Mouse (Mus musculus): ENCODE measurements around the gene Aven.

The Aven gene

DNA sequence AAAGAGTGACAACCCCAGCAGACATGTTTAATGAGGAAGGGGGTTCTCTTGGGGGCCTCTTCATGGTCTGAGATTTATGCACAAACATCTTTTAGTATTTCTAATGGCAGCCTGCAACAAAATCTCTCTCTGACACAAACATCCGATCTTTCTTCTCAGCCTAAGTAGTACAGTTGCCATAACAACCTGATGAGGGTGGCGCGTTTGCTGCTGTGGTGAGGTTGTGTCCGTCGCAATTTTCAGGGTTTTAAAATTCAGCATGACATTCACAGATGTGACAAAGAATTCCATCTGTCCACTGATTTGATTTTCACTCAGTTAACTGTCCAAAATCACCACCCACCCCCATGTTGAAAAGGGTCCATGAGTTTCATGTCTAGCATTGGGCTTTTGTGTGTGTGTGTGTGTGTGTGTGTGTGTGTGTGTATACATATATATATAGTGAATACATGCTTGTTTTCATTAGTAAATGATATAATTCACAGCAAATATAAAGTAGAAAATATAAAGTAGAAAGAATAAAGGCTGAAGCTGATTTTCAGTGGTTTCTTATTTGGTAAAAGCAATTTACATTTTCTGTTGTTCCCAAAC is 49.0 kb downstream of the Aven start:
- in situ Hi-C loops (cut with MboI, MseI) = no loop called here

DNA sequence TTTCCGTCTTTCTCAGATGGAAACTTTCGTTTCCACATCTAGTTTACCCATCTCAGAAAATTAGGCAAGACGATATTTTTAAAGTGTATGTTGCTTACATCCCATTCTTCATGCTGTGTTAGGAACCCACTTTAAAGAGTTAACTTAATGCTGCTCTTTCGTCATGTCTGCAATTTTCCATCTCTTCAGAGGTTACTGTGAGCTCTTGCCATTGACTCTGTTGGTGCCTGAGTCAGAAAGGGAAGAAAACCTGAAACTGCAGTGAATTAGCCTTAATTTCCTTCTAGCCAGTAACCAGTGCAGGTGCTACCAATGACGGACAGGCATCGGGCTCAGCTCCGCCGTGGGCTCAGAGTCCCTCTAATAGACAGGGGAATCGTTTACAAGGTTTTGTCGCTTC is 63.8 kb downstream of the Aven start:
- in situ Hi-C loops (cut with MboI, MseI) = no loop called here

DNA sequence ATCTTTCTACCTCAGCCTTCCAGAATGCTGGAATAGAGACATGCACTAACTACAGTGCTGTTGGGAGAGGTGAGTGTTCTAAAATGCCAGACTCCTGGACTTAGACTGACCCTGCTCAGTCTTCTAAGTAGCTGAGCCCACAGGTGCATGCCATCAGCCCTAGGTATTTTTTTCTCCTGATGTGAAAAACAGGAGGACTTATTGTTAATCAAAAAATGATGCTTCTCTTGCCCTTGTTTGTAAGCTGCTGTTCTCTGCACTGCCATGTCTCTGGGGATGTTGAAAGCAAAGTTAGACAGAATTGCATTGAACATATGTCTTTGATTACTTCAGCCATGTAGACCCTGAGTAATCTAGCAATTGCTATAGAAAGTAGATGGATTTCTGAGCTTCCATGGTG is 64.7 kb downstream of the Aven start:
- in situ Hi-C loops (cut with MboI, MseI) = no loop called here

DNA sequence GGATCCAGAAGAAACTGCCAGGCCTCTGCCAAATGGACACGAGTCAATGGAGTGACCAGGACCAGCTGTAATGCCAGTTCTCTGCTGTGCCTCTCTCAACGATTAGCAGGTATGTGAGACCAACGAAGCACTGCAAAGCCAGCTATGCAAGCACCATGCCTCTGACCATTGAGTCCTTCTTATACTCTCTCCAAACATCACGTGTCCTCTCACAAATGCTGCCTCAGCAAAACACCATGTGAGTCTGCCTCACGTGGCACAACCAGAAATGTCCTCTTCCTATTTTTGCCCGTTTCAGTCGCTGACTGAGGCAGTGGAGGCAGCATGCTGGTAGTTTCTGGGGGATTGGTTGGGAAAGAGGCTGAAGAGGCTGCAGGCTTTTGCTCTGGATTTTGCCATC is 68.8 kb downstream of the Aven start:
- in situ Hi-C loops (cut with MboI, MseI) = no loop called here

DNA sequence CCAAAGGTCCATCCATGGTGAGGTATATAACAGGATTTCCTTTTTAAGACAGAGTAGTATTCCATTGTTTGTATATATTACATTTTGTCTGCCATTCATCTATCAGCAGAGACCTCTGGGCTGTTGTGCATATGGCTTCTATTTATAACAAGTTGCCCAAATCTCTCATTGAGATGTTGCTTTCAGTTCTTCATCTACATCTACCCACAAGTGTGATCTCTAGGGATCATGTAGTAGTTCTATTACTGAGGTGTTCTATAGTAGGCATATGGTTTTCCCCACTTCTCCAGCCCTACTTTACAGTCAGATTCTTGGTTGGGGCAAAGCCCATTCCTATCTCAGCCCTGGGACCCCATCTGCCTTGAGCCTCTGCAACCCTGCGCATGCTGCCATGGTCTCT is 72.3 kb downstream of the Aven start:
- in situ Hi-C loops (cut with MboI, MseI) = no loop called here

DNA sequence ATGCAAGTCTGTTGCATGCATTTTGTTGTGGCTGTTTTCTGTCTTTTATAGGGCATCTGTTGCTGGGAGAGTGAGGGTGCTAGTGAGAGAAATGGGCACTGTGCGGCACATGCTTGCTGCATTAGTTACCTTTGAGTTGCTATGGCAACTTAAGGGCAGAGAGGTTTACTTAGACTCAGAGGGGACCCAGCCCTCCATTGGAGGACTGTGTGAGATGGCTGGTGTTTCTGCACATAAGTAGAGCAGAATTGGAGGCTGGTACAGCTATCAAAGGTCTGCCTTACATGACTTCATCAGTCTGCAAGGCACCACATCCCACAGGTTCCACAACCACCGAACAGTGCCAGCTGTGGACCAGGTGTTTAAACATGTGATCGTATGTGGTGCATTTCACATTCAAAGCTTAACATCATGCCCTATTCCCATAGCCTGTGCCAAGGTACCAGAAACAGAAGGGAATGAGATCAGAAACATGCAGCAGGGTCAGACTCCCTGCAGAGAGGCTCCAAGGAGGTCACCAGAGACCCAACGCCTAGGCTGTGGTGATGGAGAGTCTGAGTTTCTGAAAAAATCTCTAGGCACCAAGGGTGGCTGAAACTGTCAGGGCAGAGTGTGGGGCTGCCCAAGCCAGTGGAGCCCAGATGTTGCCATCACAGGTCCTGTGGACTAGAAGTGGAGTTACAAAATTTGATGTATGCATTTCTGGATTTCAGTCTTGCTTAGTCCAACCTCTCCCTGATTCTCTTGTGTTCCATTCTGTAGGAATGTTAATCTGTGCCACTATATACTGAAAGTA is 73.7 kb downstream of the Aven start:
- in situ Hi-C loops (cut with MboI, MseI) = no loop called here

DNA sequence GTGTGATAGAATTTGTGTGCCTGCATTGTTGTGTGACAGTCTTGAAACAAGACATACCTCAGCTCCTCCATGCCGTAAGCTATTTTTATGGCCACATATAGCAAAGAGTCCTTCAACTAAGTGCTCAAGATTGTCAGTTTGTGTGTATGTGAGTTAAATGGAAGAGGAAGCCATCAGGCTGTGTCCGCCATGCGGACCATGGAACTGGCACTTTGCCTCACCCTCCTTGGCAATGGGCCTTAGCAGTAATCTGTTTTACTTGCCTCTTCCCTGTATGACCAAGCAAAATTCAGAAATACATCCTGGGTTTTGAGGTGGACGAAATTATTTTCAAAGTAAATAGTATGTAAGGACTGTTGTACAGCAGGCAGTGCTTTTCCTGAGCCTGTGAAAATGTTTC is 75.0 kb downstream of the Aven start:
- in situ Hi-C loops (cut with MboI, MseI) = no loop called here

DNA sequence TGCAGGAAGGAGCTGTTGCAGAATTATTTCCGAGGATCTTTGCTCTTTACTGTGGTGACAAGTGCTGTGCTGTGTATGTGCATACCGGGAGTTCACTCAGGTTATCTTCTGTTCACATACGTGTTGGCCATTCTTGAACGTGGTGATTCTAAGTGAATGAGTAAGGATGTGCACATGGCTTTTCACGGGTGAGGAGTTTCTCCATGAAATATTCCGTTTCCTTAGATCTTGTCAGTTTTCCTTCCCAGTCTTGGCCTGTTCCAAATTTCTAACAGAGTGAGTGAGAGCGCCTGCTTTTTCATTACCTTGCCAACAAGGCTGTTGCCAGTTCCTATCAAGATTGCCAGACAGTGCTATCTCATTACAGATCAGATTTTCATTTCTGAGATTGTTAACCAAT is 98.2 kb downstream of the Aven start:
- in situ Hi-C loops (cut with MboI, MseI) = no loop called here

DNA sequence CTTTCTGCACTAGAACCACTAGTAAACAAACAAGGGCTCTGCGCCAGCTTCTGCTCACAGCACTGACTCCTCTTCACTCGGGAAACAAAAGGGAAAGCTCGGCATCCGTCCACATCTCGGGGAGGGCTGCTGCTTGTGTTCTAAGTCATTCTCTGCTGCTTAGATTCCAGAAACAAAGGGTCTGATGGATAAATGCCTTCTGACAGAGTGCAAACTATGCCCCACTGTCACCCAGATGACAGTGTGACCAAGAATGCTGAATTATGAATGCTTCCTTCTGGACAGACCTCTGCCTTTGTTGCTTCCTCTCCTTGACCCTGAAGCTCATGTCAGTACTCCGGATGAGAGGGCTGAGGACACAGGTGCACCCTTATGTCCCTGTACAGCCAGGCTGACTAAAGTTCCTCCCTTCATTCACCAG is 98.7 kb downstream of the Aven start:
- in situ Hi-C loops (cut with MboI, MseI) = no loop called here

DNA sequence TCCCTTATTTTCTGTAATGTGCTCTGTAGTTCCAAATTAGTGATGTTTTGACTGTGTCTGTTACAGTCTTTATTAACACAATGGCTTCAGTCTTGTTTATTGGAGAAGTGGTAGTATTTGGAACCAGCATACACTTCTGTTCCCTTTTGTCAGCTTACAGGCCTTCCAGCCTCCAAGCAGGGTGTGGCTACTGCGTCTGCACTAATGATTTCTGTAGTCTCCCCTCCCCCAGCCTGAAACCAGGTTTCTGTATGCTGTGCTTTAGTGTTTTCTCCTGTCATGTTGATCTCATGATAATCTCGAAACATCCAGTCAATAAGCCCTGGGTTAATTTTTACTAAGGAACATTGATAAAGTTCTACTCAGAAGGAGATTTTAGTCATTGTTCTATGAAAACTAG is 100.6 kb downstream of the Aven start:
- in situ Hi-C loops (cut with MboI, MseI) = no loop called here

DNA sequence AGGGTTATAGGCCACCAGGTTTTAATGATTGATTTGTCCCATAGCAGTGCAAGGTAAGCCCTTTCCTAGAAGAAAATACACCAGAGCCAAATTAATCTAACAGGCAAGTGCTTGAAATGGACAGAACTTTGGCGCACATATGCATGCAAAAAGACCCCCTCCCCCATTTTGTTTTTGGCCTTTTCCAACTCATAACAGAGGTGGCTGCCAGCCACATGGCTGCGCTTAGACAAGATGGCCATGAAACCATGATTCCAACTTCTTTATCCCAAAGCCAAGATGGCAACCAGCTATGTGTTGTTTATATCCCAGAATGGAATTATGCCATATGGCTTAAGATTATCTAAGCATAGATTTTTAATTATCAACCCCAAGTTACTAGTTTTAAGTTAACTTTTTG is 101.0 kb downstream of the Aven start:
- in situ Hi-C loops (cut with MboI, MseI) = no loop called here

DNA sequence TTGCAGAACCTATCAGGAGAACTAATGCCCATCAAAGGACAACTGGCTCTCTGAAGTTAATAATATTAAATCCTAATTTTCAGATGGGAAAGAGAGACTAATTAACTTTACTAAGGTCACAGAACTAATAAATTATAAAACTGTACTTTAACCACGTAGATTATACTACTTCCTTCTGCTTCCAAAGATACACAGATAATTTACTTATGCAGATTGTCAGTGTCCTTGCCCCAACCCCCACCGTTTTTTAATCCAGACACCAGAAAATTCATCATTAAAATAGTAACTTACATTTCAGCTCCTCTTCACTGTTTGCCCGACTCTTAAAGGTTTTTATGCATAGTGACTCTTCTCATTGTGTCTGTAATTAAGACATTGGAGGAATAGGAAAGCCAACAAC is 103.0 kb downstream of the Aven start:
- in situ Hi-C loops (cut with MboI, MseI) = no loop called here

DNA sequence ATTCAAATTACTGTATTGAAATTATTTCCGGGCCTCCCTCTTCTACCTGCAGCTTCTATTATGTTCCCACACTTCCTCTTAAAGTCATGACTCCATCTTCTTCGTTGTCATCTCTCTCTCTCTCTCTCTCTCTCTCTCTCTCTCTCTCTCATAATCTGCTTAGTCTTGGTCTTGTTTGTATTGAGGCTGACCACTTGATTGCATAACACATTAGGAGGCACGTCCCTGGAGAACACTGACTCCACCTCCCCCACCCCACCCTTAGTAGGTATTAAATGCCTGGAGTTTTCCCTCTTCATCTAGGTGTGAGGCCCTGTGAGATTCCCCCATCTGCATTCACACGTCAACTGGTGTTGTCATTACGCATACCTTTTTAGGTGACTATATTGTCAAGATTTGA is 103.7 kb downstream of the Aven start:
- in situ Hi-C loops (cut with MboI, MseI) = no loop called here

DNA sequence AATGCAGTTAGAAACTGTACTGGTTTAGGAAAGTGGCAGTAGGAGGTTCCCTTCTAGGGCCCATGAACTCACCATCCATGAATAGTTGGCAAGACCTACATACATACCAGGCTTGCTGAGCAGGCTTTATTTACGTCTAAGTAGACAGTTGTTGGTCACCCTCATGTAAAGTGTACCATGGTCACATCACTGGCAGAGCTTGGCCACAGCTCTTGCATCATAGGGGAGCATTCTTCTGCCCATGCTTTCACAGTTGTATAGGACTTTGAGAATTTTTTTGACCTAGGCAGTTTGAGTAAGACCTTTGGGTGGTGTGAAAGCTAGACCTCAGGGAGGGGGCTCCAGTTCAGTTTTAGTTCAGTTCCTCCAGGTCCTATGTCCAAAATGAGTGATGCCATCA is 104.3 kb downstream of the Aven start:
- in situ Hi-C loops (cut with MboI, MseI) = no loop called here

DNA sequence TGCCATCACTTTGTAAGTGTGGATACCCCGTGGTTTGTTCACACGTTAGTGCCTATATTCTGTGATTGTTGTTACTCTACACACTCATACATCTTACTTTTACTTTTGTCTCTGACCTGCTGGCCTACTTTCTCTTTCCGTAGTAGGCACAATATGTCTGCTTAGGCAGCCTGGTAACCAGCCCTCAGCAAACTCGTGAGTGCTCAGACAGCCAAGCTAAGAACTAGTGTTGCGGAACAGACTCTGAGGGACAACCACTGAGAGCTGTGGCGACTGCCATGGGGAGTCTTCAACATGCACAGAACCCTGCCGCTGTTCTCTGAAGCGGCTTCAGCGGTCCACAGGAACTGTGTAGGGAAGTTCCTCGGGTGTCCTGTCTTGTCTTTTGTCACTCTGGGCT is 107.5 kb downstream of the Aven start:
- in situ Hi-C loops (cut with MboI, MseI) = no loop called here

DNA sequence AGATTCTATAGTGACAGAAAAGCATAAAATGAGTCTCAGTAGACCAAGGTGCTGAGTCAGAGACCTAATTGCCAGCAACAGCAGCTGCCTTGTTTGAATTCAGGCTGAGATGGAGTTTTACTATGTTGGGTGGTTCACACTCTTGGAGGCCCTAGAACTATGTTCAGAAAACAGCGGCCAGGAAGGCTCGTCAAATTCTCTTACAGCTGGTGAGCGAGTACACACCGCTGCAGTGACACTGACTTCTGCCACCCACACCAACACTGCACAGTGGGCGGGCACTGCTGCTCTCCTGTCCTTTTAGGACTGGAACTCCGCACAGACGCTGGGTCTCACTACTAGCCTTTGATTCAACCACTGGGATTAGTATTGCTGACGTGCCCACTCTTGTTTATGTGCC is 109.7 kb downstream of the Aven start:
- in situ Hi-C loops (cut with MboI, MseI) = no loop called here

DNA sequence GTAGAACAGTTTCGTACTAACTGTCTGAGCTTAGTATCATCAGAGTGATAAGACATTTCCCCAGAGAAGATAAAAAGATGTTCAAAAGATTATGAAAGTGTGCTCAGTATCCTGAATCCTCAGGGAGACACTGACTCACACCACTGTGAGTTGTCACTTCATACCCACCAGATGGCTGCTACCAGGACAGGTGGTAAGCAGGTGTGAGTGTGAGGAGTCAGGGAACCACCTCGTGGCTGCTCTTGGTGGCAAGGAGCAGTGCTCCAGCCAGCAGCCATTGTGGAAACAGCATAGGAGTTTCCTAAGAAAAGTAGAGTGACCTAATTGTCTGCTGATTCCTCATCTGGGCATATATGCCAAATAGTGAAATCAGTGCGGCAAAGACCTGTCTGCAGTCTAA is 113.8 kb downstream of the Aven start:
- in situ Hi-C loops (cut with MboI, MseI) = no loop called here

DNA sequence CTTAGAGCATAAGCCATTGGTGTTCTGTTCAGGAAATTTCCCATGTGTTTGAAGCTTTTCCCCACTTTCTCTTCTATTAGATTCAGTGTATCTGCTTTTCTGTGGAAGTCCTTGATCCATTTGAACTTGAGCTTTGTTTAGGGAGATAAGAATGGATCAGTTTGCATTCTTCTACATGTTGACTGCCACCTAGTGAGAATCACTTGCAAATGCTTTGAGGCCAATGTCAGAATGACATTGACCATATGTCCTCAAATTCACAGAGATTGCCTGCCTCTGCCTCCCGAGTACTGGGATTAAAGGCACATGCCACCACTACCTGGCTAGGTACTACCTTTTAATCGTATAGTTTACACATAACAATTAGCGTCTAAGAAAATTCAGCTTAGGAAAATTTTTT is 119.9 kb downstream of the Aven start:
- in situ Hi-C loops (cut with MboI, MseI) = no loop called here

DNA sequence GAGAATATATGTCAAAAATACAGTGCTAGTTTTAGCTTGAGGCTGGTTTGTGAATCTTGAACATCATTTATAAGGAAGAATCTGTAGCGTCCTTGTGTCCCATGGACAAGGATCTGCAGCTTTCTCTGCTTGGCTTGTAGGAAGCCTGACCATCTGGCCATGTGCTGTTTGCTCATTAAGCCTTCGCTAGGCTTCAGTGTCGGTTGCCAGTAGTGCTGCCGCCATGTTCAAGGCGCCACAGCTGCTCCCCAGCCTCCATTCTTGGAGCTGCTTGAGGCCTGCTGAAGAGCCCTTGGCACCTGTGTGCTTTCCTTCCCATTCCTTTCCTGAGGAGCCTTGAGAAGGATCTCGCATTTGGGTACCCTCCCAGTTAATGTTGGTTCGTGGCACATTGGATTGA is 121.6 kb downstream of the Aven start:
- in situ Hi-C loops (cut with MboI, MseI) = no loop called here

DNA sequence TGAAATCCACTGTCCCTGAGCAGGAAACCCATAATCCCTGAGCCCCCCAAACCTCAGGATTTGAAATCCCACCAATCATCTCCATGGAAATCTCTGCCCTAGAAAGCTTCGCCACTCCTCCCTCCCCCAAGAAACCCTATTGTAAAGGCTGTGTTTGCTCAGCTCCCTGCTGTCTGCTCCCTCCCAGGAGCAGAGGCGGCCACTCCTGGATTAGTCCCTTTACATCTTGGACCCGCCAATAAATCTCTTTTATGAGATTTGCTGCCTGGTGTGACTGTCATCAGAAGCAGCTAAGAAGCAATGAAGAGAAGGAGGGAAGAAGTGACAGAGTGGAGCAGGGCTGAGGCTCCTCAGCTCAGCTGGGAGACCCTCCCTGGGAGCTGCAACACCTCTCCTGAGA is 124.4 kb downstream of the Aven start:
- in situ Hi-C loops (cut with MboI, MseI) = no loop called here

DNA sequence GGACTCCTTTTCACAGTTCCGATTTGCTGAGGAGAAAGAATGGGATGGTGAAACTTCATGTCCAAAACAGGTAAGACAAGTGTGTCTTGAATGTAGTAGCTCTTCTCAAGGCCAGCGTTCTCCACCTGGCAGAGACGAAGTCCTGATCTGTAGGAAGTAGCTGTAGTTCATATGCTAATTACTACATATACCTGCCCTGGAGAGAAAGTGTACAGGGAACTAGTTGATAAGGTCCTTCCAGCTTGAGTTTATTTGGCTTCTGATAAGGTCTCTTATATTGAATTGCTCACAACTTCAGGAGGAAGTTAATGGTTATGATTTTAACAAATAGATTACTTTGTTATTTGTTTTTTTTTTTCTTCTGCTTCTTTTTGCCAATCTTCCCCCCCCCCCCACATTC is 132.4 kb downstream of the Aven start:
- in situ Hi-C loops (cut with MboI, MseI) = no loop called here

DNA sequence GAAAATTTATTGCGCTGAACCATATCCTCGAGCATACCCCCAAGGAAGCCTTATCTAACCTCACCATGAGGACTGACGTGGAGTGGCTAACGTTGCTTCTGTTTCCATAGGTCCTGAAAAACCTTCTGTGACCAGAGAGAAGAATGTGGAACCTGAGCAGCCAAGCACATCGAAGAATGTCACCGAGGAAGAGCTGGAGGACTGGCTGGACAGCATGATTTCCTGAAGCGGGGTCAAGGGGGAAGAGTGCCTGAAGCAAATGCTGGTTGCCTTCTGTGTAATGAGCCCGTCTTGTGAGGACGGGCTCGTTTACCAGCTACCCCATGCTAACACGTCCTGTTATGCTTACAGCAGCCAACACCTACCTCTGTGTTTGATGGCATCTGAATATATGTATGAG is 137.9 kb downstream of the Aven start:
- in situ Hi-C loops (cut with MboI, MseI) = no loop called here

DNA sequence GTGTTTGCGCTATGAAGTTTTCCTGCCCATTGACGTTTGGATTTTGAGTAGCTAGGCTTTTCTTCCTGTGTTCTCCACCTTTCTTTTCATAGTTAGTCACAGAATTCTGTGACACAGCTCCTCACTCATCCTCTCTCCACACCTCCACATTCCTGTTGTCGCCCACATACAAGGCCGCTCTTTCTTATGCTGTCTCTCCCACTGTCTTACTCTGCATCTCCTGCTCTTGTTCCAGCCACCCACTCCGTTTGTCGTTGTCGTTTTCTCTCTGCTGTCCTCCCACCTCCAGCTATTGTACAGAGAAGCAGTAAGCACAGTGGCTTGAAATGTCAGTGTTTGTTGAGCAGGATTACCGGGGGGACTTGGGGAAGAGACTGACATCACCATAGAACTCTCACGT is 139.8 kb downstream of the Aven start:
- in situ Hi-C loops (cut with MboI, MseI) = no loop called here

DNA sequence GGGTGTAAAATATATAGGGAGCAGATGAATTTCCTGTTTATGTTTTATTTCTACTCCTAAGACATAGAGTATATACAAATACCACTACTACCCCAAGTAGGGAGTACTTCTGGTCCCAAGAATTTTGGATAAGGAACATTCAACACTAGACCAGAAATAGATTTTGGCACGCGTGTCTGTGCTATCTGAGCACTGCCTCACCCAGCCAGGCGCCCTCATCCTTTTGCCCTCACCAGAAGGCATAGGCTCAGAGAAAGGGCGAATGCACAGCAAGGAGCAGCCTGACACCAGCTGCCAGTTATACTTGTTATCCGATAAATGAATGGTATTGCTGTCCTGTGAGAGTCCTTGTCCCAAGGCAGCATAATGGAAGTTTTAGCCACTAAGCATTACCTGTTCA is 144.4 kb downstream of the Aven start:
- in situ Hi-C loops (cut with MboI, MseI) = no loop called here

All from T-helper 1 cell (primary cell).